Mouse (Mus musculus) hindbrain, embryonic 12.5 days (tissue): ENCODE results near the gene Reps2. TPM values are rescaled to one million over a fixed set of nuclear protein-coding genes. Genes with fewer than 3 reads are reported as not detected.

ENCODE experiments used
- ATAC-seq: fragments of 200-750 bp; cut with Nextera tagmentation; 2 replicates; pipeline ENCODE4 v1.8.0; 2017; ENCODE audit warnings: moderate TSS enrichment; ENCODE audit not compliant: low FRiP score
- H3K27ac ChIP-seq: fragments of 300-500 bp; sonication (generic); 2 replicates; pipeline ENCODE4 v1.5.1; 2016; ENCODE audit warnings: mild to moderate bottlenecking
- H3K27me3 ChIP-seq: fragments of 300-500 bp; sonication (generic); 2 replicates; pipeline ENCODE4 v1.6.1; 2016; ENCODE audit warnings: mild to moderate bottlenecking
- H3K36me3 ChIP-seq: fragments of 300-500 bp; sonication (generic); 2 replicates; pipeline ENCODE4 v1.6.1; 2016; ENCODE audit warnings: mild to moderate bottlenecking
- H3K4me1 ChIP-seq: fragments of 300-500 bp; sonication (generic); 2 replicates; pipeline ENCODE4 v1.6.1; 2016
- H3K4me2 ChIP-seq: fragments of 300-500 bp; sonication (generic); replicated peaks from 2 replicates; pipeline ENCODE4 v1.6.1; 2016; ENCODE audit warnings: mild to moderate bottlenecking
- H3K4me3 ChIP-seq: fragments of 300-500 bp; sonication (generic); 2 replicates; pipeline ENCODE4 v1.5.1; 2016; ENCODE audit warnings: mild to moderate bottlenecking
- H3K9ac ChIP-seq: fragments of 300-500 bp; sonication (generic); 2 replicates; pipeline ENCODE4 v1.6.1; 2016; ENCODE audit warnings: mild to moderate bottlenecking, moderate library complexity
- H3K9me3 ChIP-seq: fragments of 300-500 bp; sonication (generic); replicated peaks from 2 replicates; pipeline ENCODE4 v1.6.1; 2016; ENCODE audit warnings: mild to moderate bottlenecking
- WGBS: fragments of 180-500 bp; shearing (Covaris S2); methylation state at CpG from one replicate; pipeline ENCODE4 v1.1.7; 2016; 5-methylcytosine and 5-hydroxymethylcytosine counted together
- polyA plus RNA-seq: library from polyadenylated mRNA; unstranded; fragments of >200 nt; fragmentation: Nextera tagmentation; extraction: Ambion mirVana; gene quantifications from 2 replicates; pipeline ENCODE4 v1.2.1, GENCODE M21; 2016

The Reps2 gene
- polyA plus RNA-seq, 1 experiment from 2014 or later = 1.9 TPM

DNA sequence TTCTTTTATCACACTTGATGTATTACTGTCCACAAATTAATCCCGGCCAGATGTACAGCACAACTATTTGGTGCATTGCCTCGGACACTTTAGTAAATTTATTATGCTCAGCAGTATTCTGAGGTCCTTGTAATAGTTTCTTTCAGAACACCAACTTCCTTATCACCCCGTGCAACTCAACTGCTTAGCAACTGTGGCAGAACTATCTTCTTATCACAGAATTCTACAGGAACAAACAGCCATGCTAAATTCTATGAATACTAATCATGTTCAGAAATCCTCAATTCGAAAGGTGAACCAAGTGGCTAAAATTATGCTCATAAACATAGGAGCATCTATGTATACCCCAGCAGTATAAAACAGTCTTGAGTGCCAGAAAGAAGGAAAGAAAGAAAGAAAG is 1.7 kb downstream of the Reps2 start:
- Histone ChIP-seq H3K4me2 (no peak overlapping the region), H3K4me1 (no peaks in the 10 kb centered on the region), H3K36me3 (no peaks in the 10 kb centered on the region), H3K9ac (no peak overlapping the region), H3K9me3 (no peaks in the 10 kb centered on the region), H3K4me3 (no peak overlapping the region), H3K27me3 (peaks cover 27% of the 10 kb centered on the region), H3K27ac (no peak overlapping the region)
- 90% methylated on average over 4 of the region's 4 CpGs for WGBS
- ATAC-seq = no peak

DNA sequence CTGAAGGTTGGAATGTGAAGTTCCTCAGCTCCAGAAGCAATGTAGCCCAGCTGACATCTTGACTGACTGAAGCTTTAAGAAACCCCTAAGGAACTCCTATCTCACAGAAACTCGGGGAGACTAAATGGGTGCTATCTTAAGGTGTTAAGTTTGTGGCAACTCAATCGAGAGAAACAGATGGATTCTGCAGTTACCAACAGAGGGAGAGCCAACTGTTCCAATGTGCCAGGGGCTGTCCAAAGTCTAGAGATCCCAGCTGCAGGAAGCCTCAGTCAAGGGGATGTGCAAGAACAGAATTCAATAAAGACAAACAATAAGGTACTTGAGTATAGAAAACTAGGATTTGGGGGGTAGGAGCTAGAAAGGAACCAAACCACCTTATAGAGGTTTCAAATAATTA is 8.3 kb downstream of the Reps2 start:
- 58% methylated on average over 2 of the region's 2 CpGs for WGBS
- Histone ChIP-seq H3K4me2 (no peak overlapping the region), H3K4me3 (no peak overlapping the region), H3K36me3 (no peaks in the 10 kb centered on the region), H3K4me1 (no peaks in the 10 kb centered on the region), H3K27ac (no peak overlapping the region), H3K9me3 (no peaks in the 10 kb centered on the region), H3K27me3 (peaks cover 9% of the 10 kb centered on the region; the same call in 1 of the 2 replicates), H3K9ac (no peak overlapping the region)
- no peak for ATAC-seq

DNA sequence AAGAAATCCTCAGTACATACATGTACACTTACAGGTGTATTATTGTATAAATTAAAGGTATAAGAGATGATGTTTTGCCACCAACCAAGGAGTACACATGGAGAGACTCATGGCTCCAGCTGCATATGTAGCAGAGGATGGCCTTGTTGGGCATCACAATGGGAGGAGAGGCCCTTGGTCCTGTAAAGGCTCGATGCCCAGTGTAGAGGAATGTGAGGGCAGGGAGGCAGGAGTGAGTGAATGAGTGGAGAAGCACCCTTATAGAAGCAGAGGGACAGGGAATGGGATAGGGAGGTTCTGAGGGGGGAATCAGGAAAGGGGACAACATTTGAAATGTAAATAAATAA is 21.4 kb downstream of the Reps2 start:
- Histone ChIP-seq H3K4me3 (no peak overlapping the region), H3K27ac (no peak overlapping the region), H3K4me1 (no peaks in the 10 kb centered on the region), H3K27me3 (no peaks in the 10 kb centered on the region), H3K4me2 (no peak overlapping the region), H3K36me3 (no peaks in the 10 kb centered on the region), H3K9me3 (no peaks in the 10 kb centered on the region), H3K9ac (no peak overlapping the region)
- WGBS = 88% methylated on average over 1 of the region's 1 CpGs
- no peak for ATAC-seq

DNA sequence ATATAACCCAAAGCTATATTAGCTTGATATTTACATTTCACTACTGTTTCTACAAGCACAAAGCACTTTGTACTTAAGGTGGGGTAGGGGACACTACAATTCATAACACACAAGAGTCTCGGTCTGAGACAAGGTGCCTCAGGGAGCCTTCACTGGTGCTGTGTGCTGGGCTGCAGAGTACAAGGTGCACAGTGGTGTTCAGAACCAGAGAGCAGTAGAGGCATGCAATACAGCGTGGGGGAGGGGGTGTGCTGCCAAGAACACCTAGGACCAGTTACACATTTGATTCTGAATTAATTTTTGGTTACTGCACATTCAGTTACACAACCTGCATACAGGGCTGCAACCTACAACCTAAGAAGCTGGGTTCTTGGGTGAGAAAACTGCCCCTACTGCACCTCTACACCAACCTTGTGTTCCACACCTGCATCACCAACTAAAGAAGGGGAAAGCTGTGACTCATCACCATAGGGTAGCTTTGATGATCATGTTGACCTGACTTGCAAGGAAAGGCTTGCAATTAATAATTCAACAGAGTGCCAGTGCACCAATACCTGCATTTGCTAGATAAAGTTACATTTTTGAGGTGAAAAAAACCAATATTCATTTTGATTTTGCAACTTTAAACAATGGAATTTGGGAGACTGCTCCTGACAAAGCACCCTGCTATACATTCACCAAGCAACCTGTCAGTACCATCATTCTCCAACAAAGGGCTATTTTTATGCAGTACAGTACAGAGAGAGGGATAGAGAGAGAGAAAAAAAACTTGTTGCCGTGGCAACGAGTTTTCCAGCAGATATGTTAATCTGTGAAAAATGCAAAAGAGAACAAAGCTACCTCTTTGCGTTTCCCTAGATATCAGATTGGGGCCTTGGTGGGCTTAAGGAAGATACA is 22.0 kb downstream of the Reps2 start:
- no peak overlapping the region for H3K27ac ChIP-seq
- 80% methylated on average over 5 of the region's 5 CpGs for WGBS
- no peaks in the 10 kb centered on the region for H3K4me1 ChIP-seq
- H3K36me3 ChIP-seq = no peaks in the 10 kb centered on the region
- no peak overlapping the region for H3K4me3 ChIP-seq
- H3K27me3 ChIP-seq = no peaks in the 10 kb centered on the region
- no peak overlapping the region for H3K4me2 ChIP-seq
- ATAC-seq = no peak
- no peaks in the 10 kb centered on the region for H3K9me3 ChIP-seq
- no peak overlapping the region for H3K9ac ChIP-seq

DNA sequence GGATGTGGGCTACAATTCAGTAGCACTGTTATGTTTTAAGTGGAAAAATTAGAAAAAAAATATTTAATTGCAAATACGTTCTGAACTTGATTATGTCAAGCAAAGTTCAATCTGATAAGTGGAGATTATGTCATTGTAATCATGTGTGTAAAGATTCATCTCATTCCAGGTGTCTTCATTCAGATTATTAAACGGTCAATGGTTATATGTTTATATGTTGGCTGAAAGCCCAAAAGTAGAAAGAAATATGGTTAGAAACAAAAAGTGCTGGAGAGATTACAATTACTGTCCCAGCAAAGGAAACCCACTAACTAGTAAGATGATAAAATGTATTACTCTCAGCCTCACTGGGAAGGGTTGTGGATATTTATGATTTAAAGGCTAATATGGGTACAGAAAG is 23.7 kb downstream of the Reps2 start:
- H3K36me3 ChIP-seq = no peaks in the 10 kb centered on the region
- H3K4me3 ChIP-seq = no peak overlapping the region
- WGBS = 83% methylated on average over 2 of the region's 2 CpGs
- no peak overlapping the region for H3K9ac ChIP-seq
- H3K27ac ChIP-seq = no peak overlapping the region
- H3K9me3 ChIP-seq = no peaks in the 10 kb centered on the region
- ATAC-seq = no peak
- H3K4me1 ChIP-seq = no peaks in the 10 kb centered on the region
- H3K4me2 ChIP-seq = no peak overlapping the region
- no peaks in the 10 kb centered on the region; the same call in 1 of the 2 replicates for H3K27me3 ChIP-seq

DNA sequence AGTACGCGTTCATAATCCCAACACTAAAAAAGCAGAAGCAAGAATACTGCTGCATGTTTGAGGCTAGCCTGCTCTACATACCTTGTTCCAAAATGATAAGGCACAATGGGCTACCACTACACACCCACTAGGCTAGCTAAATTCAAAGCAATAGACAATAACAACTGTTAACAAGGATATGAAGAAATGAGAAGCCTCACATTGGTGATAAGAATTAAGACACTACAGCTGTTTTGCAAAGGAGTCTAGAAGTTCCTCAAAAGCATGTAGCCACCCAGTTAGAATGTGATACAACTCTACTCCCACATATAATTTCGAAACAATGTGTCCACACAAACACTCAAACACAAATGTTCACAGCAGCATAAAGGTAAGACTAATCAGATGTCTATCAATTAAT is 24.9 kb downstream of the Reps2 start:
- WGBS = 85% methylated on average over 3 of the region's 3 CpGs

DNA sequence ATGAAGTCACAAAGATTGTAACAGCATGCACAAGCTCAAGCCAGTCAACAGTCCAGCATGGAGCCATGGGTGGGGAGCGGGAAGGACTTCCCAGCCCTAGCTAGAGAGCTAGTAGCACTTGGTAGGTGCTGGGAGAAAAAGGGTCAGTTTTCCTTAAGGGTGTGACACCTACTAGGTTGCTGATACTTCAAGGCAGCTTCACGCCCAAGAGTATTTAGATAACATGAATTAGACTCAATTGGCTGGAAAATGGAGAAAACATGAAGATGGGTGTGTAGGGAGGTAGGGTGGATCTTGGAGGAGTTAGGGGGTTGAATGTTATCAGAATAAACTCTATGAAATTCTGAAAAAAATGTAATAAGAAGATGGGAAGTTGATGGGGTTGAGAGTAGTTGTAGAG is 37.3 kb downstream of the Reps2 start:
- no peak for ATAC-seq

More for the DNA sequence above, 24.9 kb downstream of the Reps2 start:
- ATAC-seq = no peak
- no peak overlapping the region for H3K4me3 ChIP-seq
- H3K4me2 ChIP-seq = no peak overlapping the region
- H3K27ac ChIP-seq = no peak overlapping the region
- H3K36me3 ChIP-seq = no peaks in the 10 kb centered on the region
- no peak overlapping the region for H3K9ac ChIP-seq
- H3K27me3 ChIP-seq = peaks cover 1% of the 10 kb centered on the region; the same call in 1 of the 2 replicates
- no peaks in the 10 kb centered on the region for H3K9me3 ChIP-seq
- H3K4me1 ChIP-seq = no peaks in the 10 kb centered on the region

DNA sequence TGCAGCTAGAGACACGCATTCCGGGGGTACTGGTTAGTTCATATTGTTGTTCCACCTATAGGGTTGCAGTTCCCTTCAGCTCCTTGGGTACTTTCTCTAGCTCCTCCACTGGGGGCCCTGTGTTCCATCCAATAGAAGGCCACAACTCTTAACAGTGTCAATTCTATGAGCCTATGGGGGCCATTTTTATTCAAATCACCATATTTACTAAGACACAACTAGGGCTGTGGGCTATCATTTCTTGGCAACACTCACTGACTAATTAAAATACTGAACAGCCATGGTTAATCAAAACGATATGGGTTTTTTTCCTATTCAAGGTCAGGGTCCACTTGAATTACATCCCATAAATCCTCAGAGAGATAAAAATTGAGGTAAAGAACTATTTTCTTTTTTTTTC is 43.8 kb downstream of the Reps2 start:
- Histone ChIP-seq H3K4me2 (no peak overlapping the region), H3K4me3 (no peak overlapping the region), H3K9me3 (no peaks in the 10 kb centered on the region), H3K27me3 (no peaks in the 10 kb centered on the region; the same call in 1 of the 2 replicates), H3K4me1 (no peaks in the 10 kb centered on the region), H3K27ac (no peak overlapping the region), H3K9ac (no peak overlapping the region), H3K36me3 (no peaks in the 10 kb centered on the region)
- ATAC-seq = no peak
- WGBS = 92% methylated on average over 3 of the region's 3 CpGs

More for the DNA sequence above, 37.3 kb downstream of the Reps2 start:
- Histone ChIP-seq H3K27me3 (peaks cover 6% of the 10 kb centered on the region; the same call in 1 of the 2 replicates), H3K4me2 (no peak overlapping the region), H3K4me1 (no peaks in the 10 kb centered on the region), H3K27ac (no peak overlapping the region), H3K4me3 (no peak overlapping the region), H3K36me3 (no peaks in the 10 kb centered on the region), H3K9me3 (no peaks in the 10 kb centered on the region), H3K9ac (no peak overlapping the region)
- 84% methylated on average over 2 of the region's 2 CpGs for WGBS

DNA sequence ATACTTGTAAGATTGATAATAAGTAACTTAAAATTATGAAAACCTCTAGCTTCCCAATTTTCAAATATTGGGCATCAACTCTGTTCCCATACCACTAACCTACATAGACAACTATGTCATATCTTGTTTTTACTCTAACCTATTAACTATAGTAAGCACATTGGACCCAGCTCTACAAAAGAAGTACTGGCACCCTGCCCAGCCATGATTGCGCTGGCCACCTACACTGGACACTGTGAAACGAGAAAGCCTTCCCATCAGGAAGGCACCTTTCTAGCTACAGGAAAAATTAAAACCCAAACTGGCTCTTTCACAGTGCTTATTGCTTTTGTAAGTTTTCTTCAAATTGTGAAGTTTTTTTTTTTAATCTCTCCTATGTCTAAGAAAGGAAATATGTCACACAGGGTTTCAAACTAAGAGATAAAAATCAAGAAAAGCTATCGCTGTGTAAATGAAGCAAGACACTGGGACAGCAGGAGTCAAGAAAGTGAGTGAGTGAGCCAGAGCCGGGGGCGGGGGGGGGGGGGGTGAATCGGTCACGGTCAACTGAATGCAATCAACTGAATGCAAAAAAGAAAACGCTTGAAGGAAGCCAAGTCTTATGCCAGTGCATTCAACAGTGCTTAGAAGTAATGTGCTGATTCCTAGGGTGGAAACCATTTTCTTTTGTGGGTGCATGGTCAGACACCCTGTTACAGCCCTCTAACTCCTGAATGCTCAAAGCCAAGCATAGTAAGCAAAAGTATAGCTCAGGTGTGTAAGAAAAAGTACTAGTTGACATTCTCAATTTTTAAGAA is 52.2 kb downstream of the Reps2 start:
- no peak overlapping the region for H3K9ac ChIP-seq

DNA sequence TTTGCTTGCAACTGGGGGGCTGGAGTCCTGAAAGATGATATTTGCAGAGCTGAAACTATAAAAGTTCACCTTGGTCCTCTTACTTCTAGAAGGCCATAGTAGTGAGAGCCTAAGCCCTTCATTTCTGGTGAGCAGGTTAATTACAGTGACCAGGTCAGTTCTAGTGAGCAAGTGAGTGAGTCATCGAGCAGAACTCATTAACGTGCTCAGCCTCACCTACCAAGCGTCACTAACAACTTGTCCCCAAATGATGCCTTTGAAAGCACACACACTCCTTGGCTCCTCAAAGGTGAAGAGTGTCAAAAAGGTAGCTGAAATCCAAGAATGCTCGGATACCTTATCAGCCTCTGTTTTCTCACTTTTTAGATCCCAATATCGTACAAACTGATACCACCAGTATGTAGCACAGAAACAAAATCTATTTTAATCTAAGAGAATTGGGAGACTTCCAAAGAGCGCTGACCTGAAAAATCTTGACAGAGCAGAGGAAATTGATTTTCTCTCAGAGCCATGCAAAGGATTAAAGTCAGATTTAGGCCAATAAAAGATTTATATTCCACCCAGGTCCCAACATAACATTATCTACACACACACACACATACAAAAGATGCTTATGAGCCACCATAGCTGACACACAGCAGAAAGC is 53.2 kb downstream of the Reps2 start:
- no peaks in the 10 kb centered on the region for H3K36me3 ChIP-seq
- no peaks in the 10 kb centered on the region for H3K9me3 ChIP-seq
- WGBS = 79% methylated on average over 6 of the region's 6 CpGs
- no peak overlapping the region for H3K4me3 ChIP-seq
- H3K27ac ChIP-seq = no peak overlapping the region
- H3K4me1 ChIP-seq = no peaks in the 10 kb centered on the region
- no peak overlapping the region for H3K4me2 ChIP-seq
- ATAC-seq = no peak
- no peak overlapping the region for H3K9ac ChIP-seq
- H3K27me3 ChIP-seq = no peaks in the 10 kb centered on the region; the same call in 1 of the 2 replicates

More for the DNA sequence above, 52.2 kb downstream of the Reps2 start:
- H3K4me3 ChIP-seq = no peak overlapping the region
- no peak overlapping the region for H3K27ac ChIP-seq
- no peaks in the 10 kb centered on the region for H3K36me3 ChIP-seq
- H3K27me3 ChIP-seq = no peaks in the 10 kb centered on the region; the same call in 1 of the 2 replicates
- H3K4me1 ChIP-seq = no peaks in the 10 kb centered on the region
- no peaks in the 10 kb centered on the region for H3K9me3 ChIP-seq
- 49% methylated on average over 6 of the region's 8 CpGs for WGBS
- no peak overlapping the region for H3K4me2 ChIP-seq
- no peak for ATAC-seq

DNA sequence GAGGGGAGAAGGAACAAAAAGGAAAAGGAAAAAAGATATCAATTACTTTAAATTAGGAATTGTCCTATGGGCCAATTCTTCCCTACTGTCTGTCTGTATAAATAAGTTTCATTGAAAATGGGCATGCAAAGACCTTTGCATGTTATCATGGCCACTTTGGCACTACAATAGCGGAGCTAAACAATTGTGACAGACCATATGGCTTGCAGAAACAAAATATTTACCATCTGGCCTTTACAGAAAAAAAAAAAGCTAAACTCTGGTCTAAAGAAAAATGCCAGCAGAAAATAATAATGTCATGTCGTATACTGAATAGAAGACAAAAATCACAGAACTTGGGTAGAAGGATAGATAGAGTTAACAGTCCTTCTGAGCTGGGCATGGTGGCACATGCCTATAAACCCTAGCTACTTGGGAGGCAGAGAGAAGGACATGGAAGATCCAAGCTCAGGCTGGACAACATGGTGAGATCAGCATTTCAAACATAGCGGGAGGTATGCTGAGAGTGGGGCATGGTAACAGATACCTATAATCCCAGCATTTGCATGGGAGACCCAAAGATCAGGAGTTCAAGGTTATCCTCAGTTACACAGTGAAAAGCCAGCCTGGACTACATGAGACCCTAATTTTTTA is 54.2 kb downstream of the Reps2 start:
- H3K4me1 ChIP-seq = no peaks in the 10 kb centered on the region
- 72% methylated on average over 3 of the region's 3 CpGs for WGBS
- H3K36me3 ChIP-seq = no peaks in the 10 kb centered on the region

DNA sequence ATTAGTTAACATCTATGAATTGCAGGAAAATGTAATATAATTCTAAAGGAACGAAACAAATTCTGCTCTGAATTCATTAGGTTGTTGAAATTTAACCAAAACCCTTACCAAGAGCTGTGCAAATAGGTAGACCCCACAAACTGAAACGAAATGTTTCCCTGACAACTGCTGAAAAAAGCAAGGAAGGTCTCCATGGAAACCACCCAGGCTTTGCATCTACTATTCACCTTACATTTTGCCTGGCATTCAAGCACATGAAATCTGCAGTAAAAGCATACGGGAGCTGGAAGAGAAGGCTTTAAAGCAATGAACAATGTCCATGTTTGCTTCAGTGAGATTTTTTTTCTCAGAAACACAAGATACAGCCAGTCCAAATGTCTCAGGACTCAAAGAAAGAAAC is 59.1 kb downstream of the Reps2 start:
- ATAC-seq = no peak
- H3K27ac ChIP-seq = no peak overlapping the region
- H3K9me3 ChIP-seq = no peaks in the 10 kb centered on the region
- peaks cover 11% of the 10 kb centered on the region; the same call in 1 of the 2 replicates for H3K27me3 ChIP-seq
- H3K4me1 ChIP-seq = no peaks in the 10 kb centered on the region
- no peak overlapping the region for H3K4me2 ChIP-seq
- 51% methylated on average over 3 of the region's 3 CpGs for WGBS
- H3K4me3 ChIP-seq = no peak overlapping the region
- no peak overlapping the region for H3K9ac ChIP-seq
- H3K36me3 ChIP-seq = no peaks in the 10 kb centered on the region

More for the DNA sequence above, 54.2 kb downstream of the Reps2 start:
- H3K9me3 ChIP-seq = no peaks in the 10 kb centered on the region
- no peak overlapping the region for H3K27ac ChIP-seq
- H3K9ac ChIP-seq = no peak overlapping the region
- H3K4me2 ChIP-seq = no peak overlapping the region
- H3K27me3 ChIP-seq = peaks cover 3% of the 10 kb centered on the region; the same call in 1 of the 2 replicates
- no peak overlapping the region for H3K4me3 ChIP-seq
- no peak for ATAC-seq
